Mouse (Mus musculus) ES-E14 (cell line): ENCODE results near the gene Cadps2.

Source experiments
- HCFC1 ChIP-seq: IDR thresholded peaks from 2 replicates; pipeline ENCODE4 v1.6.1; 2012; ENCODE audit warnings: low read length, inconsistent platforms, borderline replicate concordance; ENCODE audit not compliant: insufficient read depth
- MAFK ChIP-seq: IDR thresholded peaks from 2 replicates; pipeline ENCODE4 v1.6.1; 2014; ENCODE audit warnings: mild to moderate bottlenecking, low read depth, low read length, inconsistent platforms; ENCODE audit not compliant: insufficient read depth
- ZC3H11A ChIP-seq: IDR thresholded peaks from 2 replicates; pipeline ENCODE4 v1.6.1; 2012; ENCODE audit warnings: low read depth, mild to moderate bottlenecking, inconsistent platforms, low read length, borderline replicate concordance
- ZNF384 ChIP-seq: IDR thresholded peaks from 2 replicates; pipeline ENCODE4 v1.6.1; 2012; ENCODE audit warnings: low read depth, low read length, inconsistent platforms

- TF ChIP-seq HCFC1, result no peak
- TF ChIP-seq ZC3H11A, result peak; percentile 74; the same call in 1 of the 2 replicates
- TF ChIP-seq MAFK, result no peak
- no peak for TF ChIP-seq ZNF384
Observed at GRCm38 (mm10) chr6:23491804-23492203, 347.4 kb downstream of the Cadps2 start.
